Mouse (Mus musculus) c-Kit-positive CD71-negative TER-119-negative erythroid progenitor cells, embryonic 14.5 days (primary cell): ENCODE measurements around the gene Sdad1.
"Not testable (repeated sequence)": the region's sequence is repeated elsewhere in the genome, so short reads cannot be mapped to it uniquely, and the experiment has no call there.

Experiments
- DNase-seq: peaks from one replicate; pipeline ENCODE4 v3.0.0-alpha.2; 2013; ENCODE audit warnings: low read depth

The Sdad1 gene

DNA sequence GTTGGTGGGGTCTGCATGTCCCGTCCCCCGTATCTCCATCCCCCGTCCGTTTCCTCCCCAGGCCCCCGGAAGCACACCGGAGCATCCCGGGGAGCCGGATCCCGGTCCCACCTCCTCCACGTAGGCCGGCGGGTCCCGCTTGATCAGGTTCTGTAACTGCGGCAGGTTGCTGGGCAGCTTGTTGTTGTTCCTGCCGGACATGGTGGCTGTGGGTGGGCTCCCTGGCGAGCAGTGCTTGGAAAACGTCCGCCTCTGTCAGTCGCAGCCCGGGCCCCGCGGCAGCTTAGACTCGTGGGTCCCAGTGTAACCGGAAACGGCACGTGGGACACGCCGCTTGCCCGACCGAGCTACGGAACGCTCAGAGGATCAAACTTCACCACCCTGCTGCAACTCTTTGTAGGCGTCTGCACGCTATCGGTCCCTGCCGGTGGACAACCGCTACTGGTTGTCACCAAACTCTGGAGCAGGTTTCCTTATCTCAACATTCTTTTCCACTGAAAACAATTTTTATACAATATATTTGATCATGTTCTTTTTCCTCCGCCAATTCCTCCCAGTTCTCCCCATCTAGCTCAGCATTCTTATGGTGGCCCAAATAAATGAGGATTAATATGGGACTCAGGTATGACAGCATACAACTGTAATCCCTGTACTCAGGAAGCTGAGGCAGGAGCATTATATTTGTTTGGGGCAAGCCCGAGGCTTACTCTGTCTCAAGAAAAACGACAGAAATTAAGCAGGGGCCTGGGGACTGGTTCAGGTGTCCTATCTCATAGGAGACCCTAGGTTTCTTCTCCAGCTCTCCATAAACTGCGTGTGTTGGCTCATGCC, at the start of gene Sdad1:
Sdad1 (minus strand) TSS at position 799 of the 831 bp plus-strand sequence.
- DNase-seq = peak; percentile 87

DNA sequence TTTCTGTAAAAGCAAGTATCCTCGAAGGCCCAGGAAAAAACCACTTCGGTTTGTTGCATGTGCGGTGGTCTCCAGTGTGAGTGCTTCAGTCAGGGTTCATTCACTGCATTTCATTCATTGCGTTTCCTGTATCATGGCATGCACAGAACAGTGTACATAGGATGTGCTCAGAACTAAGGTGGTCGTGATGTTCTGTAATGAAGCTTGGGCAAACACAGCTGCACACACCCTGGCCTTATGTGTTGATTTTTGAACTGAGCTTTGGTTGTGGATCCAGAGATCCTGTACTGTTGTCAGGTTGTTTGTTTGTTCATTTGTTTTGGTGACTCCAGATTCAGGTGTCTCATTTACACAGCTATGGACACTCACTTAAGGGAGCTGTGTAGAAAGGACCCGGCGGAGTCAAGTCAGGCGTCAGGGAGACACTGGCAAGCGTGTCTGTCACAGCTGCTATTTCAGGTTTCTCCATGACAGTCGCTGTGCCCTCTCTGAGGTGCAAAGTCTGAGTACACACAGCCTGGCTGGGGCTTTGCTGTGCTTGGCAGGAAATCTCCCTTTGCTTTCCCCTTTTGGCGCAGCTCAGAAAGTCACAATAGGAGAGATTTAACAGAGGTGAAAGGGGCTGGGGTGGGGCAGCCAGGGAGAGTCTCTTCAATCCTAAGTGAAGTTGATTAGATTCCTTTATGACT, 48.6 kb upstream of the Sdad1 start:
- no peak for DNase-seq

GRCm38 (mm10) chr5:92358033-92358432, 47.8 kb upstream of the Sdad1 start:
- DNase-seq = no peak

DNA sequence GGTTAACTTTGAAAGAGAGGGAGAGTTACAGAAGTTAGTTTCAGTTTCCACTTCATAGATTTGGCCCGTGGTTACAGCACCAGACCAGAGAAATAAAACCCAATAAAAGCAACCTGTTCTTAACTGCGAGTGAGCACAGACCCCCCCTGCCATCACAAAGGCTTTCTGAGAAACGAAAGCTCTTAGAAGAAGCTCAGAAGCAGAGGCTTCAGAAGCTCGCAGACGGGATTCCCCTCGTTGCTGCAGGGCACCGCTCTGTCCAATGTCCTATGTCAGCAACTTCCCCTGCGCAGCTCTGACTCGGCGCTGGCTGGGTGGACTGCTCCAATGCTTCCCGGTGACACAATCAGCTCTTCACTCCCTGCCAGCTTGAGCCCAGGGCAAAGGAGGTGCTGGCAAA, 43.2 kb upstream of the Sdad1 start:
- DNase-seq = no peak

- DNase-seq = not testable (repeated sequence)
Observed at GRCm38 (mm10) chr5:92352716-92353115, 42.4 kb upstream of the Sdad1 start.

GRCm38 (mm10) chr5:92349731-92350130, 39.5 kb upstream of the Sdad1 start:
- DNase-seq = no peak

- peak; percentile 65 for DNase-seq
Observed at GRCm38 (mm10) chr5:92348794-92349413, 38.6 kb upstream of the Sdad1 start, which contains the start of gene Cxcl10. TSS of gene Cxcl10 (minus strand) at chr5:92348889.

GRCm38 (mm10) chr5:92345006-92345405, 34.7 kb upstream of the Sdad1 start:
- DNase-seq = no peak

GRCm38 (mm10) chr5:92340606-92341005, 30.3 kb upstream of the Sdad1 start:
- DNase-seq = no peak

- no peak for DNase-seq
Observed at GRCm38 (mm10) chr5:92336743-92337142, 26.5 kb upstream of the Sdad1 start.

DNA sequence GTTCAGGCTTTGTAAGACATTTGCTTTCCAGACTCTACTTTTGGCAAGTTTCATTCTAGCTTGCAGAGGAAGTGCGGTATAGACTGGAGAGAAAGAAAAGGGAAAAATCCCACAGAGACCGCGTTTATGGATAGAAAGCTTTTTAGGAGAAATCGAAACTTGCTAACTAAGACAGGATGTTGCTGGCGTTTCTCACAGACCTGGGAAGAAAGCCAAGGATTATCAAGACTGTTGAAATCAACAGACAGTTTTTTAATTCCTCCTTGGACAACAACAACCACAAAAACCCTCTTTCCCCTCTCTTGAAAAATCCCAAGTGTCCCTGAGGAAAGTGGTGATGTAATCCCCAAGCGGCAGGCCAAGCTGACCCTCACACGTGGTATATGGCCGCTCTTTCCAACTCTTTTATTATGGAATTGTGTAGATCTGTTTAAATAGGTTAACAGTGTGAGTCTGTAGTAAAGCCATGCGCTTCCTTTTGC, 22.1 kb upstream of the Sdad1 start:
- DNase-seq = no peak

DNA sequence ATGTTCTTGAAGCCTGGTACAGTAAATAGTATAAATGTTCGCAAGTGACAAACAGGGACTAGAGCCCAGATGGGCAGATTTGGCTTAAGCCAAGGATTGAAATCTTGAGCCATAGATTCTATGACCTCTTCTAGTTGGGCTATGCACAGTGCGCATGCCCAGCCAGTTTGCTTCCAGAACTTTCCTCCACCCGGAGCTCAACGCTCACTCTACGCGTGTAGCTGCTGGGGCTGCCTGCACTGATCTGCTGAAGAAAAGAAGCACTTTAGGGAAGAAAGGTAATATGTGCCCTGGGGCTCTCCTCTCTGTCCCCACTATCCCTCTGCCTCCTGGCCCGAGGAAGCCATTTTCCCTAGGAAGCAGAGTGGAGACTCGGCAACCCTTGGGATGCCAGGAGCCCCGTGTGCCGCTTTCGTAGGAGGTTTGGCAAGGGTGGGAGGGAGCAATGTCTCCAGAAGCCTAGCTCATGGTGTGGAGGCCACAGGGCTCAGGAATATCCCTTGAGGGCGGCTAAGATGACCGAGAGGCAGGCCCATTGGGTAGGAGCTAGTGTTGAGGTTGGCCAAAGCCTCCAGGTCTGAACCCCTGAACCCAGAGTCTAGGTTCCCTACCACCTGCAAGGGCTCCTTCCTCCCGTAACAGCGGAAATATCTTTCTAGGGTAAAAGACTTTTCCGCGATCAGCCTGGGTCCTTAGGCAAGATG, 21.5 kb upstream of the Sdad1 start, which contains the start of gene Art3:
Art3 (plus strand) TSS at position 193 of the 704 bp plus-strand sequence.
- no peak for DNase-seq

DNA sequence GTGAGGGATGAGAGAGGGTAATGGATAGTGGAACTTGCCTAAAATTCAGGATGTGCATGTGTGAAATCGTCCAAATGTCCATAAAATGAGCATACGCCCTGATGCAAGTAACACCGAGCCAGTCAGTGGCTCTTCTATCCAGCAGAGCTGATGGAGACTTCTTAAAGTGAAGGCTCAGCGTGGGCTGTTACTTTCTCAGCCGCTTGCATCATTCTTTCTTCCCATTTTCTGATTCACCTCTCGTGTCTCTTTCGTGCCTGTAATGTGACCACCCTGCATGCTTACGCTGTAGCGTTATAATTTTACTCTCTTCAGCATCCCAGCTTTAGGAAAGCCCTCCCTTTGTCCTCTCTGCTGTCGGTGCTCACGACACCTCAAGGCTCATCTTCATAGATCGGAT, 20.8 kb upstream of the Sdad1 start:
- DNase-seq = no peak

DNA sequence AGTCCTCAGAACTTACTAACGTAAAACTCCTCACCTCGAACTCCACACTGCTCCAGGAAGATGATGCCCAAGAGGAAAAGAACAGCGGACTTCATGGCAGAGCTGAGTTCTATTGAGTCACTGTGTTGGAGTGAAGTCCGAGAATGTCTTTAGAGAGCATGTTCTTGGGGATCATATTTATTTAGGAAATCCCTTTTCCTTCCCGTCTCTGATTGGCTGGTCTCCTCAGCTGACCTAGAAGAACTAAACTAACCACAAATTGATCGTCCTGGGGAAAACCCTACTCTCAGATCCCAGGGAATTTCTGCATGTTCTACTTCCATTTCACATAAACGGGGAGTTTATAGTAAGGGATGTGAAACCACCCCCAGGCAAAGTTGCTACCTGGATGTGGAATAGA, 17.6 kb upstream of the Sdad1 start, which contains the start of gene Cxcl9:
Cxcl9 (minus strand) TSS at position 151 of the 400 bp plus-strand sequence.
- DNase-seq = no peak

DNA sequence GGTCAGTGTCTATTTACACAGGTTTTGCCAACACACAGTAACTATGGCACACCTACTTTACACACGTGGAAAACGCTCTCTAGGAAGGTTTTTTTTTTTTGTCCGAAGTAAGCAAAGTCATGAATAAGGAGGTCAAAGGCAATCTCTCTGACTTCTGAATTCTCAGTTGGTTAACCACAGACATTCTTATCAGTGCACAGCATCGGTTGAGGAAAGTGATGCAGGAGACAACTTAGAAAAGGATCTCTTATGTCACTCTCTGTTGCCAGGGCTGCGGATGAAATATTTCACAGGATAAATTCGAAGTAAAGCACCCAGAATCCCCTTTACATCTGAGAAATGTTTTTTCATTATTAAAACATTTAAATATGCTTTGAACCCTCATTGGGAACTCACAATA, 17.1 kb upstream of the Sdad1 start:
- DNase-seq = no peak

GRCm38 (mm10) chr5:92323264-92323663, 13.0 kb upstream of the Sdad1 start:
- DNase-seq = no peak

GRCm38 (mm10) chr5:92322612-92323011, 12.3 kb upstream of the Sdad1 start:
- no peak for DNase-seq

GRCm38 (mm10) chr5:92321631-92322400, 11.5 kb upstream of the Sdad1 start:
- no peak for DNase-seq

DNA sequence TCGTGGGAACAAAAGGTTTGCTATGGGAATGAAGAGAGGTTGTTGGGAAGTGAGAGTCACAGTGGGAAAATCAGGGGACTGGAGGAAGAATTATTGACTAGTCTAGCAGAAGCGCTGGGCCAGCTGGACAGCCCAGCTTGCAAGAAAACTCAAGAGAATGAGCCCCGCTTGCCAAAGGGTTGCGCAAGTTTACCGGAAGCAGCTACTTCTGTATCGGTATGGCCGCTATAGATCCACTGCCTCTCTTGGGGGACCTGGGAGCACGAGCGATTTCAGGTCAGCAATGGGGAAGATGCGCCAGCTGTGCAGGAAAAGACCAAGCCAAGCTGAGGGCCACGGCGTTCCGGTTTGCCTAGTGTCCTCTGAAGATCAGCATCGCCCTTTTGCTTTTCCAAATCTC, 8.3 kb upstream of the Sdad1 start:
- DNase-seq = no peak

- DNase-seq = no peak
Observed at GRCm38 (mm10) chr5:92318119-92318518, 7.8 kb upstream of the Sdad1 start.

GRCm38 (mm10) chr5:92313776-92314175, 3.5 kb upstream of the Sdad1 start:
- DNase-seq = no peak
